Mouse (Mus musculus): ENCODE results near the gene Dph5. TPM values are rescaled to one million over a fixed set of nuclear protein-coding genes. Genes with fewer than 3 reads are reported as not detected.

The Dph5 gene
- total RNA-seq, 1 experiment: 26.4 TPM

GRCm38 (mm10) chr3:115957223-115957622 lies 69.6 kb downstream of the Dph5 start:
- Histone ChIP-seq H3K9ac (ENCODE audit: insufficient read depth, low read depth, low read length, poor library complexity, severe bottlenecking) (no peak overlapping the region), H3K4me3 (ENCODE audit: insufficient read depth in 1 of 2, low read depth in 1 of 2, low read length in 2 of 2, poor library complexity in 1 of 2, severe bottlenecking in 1 of 2) (no peak overlapping the region), H3K9me3 (ENCODE audit: control insufficient read depth, insufficient read depth, low read depth, low read length) (no peaks in the 10 kb centered on the region), H3K4me1 (ENCODE audit: control insufficient read depth in 2 of 2, insufficient read depth in 2 of 2, low read length in 2 of 2, poor library complexity in 1 of 2) (no peaks in the 10 kb centered on the region), H3K36me3 (ENCODE audit: control insufficient read depth, insufficient read depth, low read length, poor library complexity, severe bottlenecking) (peaks cover 6% of the 10 kb centered on the region), H3K27ac (ENCODE audit: insufficient read depth, low read depth, low read length, poor library complexity, severe bottlenecking) (no peak overlapping the region)
- no peak for DNase-seq (ENCODE audit: low read depth, low spot score)
- TF ChIP-seq ZNF384 (IDR thresholded peaks at IDR 0.05; ENCODE audit: low read depth, low read length) (no peak), CHD2 (IDR thresholded peaks at IDR 0.05; ENCODE audit: low read depth, low read length) (no peak), MAFK (IDR thresholded peaks at IDR 0.05; ENCODE audit: insufficient read depth, low read depth, low read length) (no peak), ZC3H11A (IDR thresholded peaks at IDR 0.05; ENCODE audit: borderline replicate concordance, low read depth, low read length) (no peak), HCFC1 (IDR thresholded peaks at IDR 0.05; ENCODE audit: borderline replicate concordance, insufficient read depth, low read length) (no peak)
- in situ Hi-C loops (cut with MboI; ENCODE audit: low sequenced_read_pairs in 2 of 2, unreplicated experiment in 2 of 2): no loop called here

- no peak for TF ChIP-seq CHD2 (IDR thresholded peaks at IDR 0.05; ENCODE audit: low read depth, low read length)
- TF ChIP-seq HCFC1 (IDR thresholded peaks at IDR 0.05; ENCODE audit: borderline replicate concordance, insufficient read depth, low read length): no peak
- no peak for TF ChIP-seq ZNF384 (IDR thresholded peaks at IDR 0.05; ENCODE audit: low read depth, low read length)
- TF ChIP-seq MAFK (IDR thresholded peaks at IDR 0.05; ENCODE audit: insufficient read depth, low read depth, low read length): no peak
- TF ChIP-seq ZC3H11A (IDR thresholded peaks at IDR 0.05; ENCODE audit: borderline replicate concordance, low read depth, low read length): no peak
- no peaks in the 10 kb centered on the region for H3K9me3 ChIP-seq (ENCODE audit: control insufficient read depth, insufficient read depth, low read depth, low read length)
- in situ Hi-C loops (cut with MboI; ENCODE audit: low sequenced_read_pairs in 2 of 2, unreplicated experiment in 2 of 2): no loop called here
- DNase-seq (ENCODE audit: low read depth, low spot score): no peak
- H3K36me3 ChIP-seq (ENCODE audit: control insufficient read depth, insufficient read depth, low read length, poor library complexity, severe bottlenecking): no peaks in the 10 kb centered on the region
- no peaks in the 10 kb centered on the region for H3K4me1 ChIP-seq (ENCODE audit: control insufficient read depth in 2 of 2, insufficient read depth in 2 of 2, low read length in 2 of 2, poor library complexity in 1 of 2)
- no peak overlapping the region for H3K9ac ChIP-seq (ENCODE audit: insufficient read depth, low read depth, low read length, poor library complexity, severe bottlenecking)
- no peak overlapping the region for H3K4me3 ChIP-seq (ENCODE audit: insufficient read depth in 1 of 2, low read depth in 1 of 2, low read length in 2 of 2, poor library complexity in 1 of 2, severe bottlenecking in 1 of 2)
- H3K27ac ChIP-seq (ENCODE audit: insufficient read depth, low read depth, low read length, poor library complexity, severe bottlenecking): no peak overlapping the region
Observed at GRCm38 (mm10) chr3:115961311-115962027, 73.8 kb downstream of the Dph5 start.

GRCm38 (mm10) chr3:115962028-115962415 lies 74.4 kb downstream of the Dph5 start:
- Histone ChIP-seq H3K9ac (ENCODE audit: insufficient read depth, low read depth, low read length, poor library complexity, severe bottlenecking) (no peak overlapping the region), H3K27ac (ENCODE audit: insufficient read depth, low read depth, low read length, poor library complexity, severe bottlenecking) (no peak overlapping the region), H3K9me3 (ENCODE audit: control insufficient read depth, insufficient read depth, low read depth, low read length) (no peaks in the 10 kb centered on the region), H3K36me3 (ENCODE audit: control insufficient read depth, insufficient read depth, low read length, poor library complexity, severe bottlenecking) (no peaks in the 10 kb centered on the region), H3K4me3 (ENCODE audit: insufficient read depth in 1 of 2, low read depth in 1 of 2, low read length in 2 of 2, poor library complexity in 1 of 2, severe bottlenecking in 1 of 2) (no peak overlapping the region), H3K4me1 (ENCODE audit: control insufficient read depth in 2 of 2, insufficient read depth in 2 of 2, low read length in 2 of 2, poor library complexity in 1 of 2) (no peaks in the 10 kb centered on the region)
- in situ Hi-C loops (cut with MboI; ENCODE audit: low sequenced_read_pairs in 2 of 2, unreplicated experiment in 2 of 2): no loop called here
- no peak for DNase-seq (ENCODE audit: low read depth, low spot score)
- TF ChIP-seq ZC3H11A (IDR thresholded peaks at IDR 0.05; ENCODE audit: borderline replicate concordance, low read depth, low read length) (no peak), ZNF384 (IDR thresholded peaks at IDR 0.05; ENCODE audit: low read depth, low read length) (no peak), MAFK (IDR thresholded peaks at IDR 0.05; ENCODE audit: insufficient read depth, low read depth, low read length) (no peak), CHD2 (IDR thresholded peaks at IDR 0.05; ENCODE audit: low read depth, low read length) (no peak), HCFC1 (IDR thresholded peaks at IDR 0.05; ENCODE audit: borderline replicate concordance, insufficient read depth, low read length) (no peak)

GRCm38 (mm10) chr3:115963597-115963996 lies 76.0 kb downstream of the Dph5 start:
- in situ Hi-C loops (cut with MboI; ENCODE audit: low sequenced_read_pairs in 2 of 2, unreplicated experiment in 2 of 2): no loop called here
- TF ChIP-seq MAFK (IDR thresholded peaks at IDR 0.05; ENCODE audit: insufficient read depth, low read depth, low read length) (no peak), CHD2 (IDR thresholded peaks at IDR 0.05; ENCODE audit: low read depth, low read length) (no peak), ZC3H11A (IDR thresholded peaks at IDR 0.05; ENCODE audit: borderline replicate concordance, low read depth, low read length) (no peak), ZNF384 (IDR thresholded peaks at IDR 0.05; ENCODE audit: low read depth, low read length) (no peak), HCFC1 (IDR thresholded peaks at IDR 0.05; ENCODE audit: borderline replicate concordance, insufficient read depth, low read length) (no peak)
- no peak for DNase-seq (ENCODE audit: low read depth, low spot score)
- no peak overlapping the region for H3K27ac ChIP-seq (ENCODE audit: insufficient read depth, low read depth, low read length, poor library complexity, severe bottlenecking)
- H3K36me3 ChIP-seq (ENCODE audit: control insufficient read depth, insufficient read depth, low read length, poor library complexity, severe bottlenecking): no peaks in the 10 kb centered on the region
- H3K9me3 ChIP-seq (ENCODE audit: control insufficient read depth, insufficient read depth, low read depth, low read length): no peaks in the 10 kb centered on the region
- no peak overlapping the region for H3K9ac ChIP-seq (ENCODE audit: insufficient read depth, low read depth, low read length, poor library complexity, severe bottlenecking)
- no peaks in the 10 kb centered on the region for H3K4me1 ChIP-seq (ENCODE audit: control insufficient read depth in 2 of 2, insufficient read depth in 2 of 2, low read length in 2 of 2, poor library complexity in 1 of 2)
- no peak overlapping the region for H3K4me3 ChIP-seq (ENCODE audit: insufficient read depth in 1 of 2, low read depth in 1 of 2, low read length in 2 of 2, poor library complexity in 1 of 2, severe bottlenecking in 1 of 2)
